Mouse (Mus musculus) midbrain, embryonic 11.5 days (tissue): ENCODE measurements around the gene Chst15. TPM values are rescaled to one million over a fixed set of nuclear protein-coding genes. Genes with fewer than 3 reads are reported as not detected.

Source experiments
- ATAC-seq: fragments of 200-750 bp; cut with Nextera tagmentation; 2 replicates; pipeline ENCODE4 v1.8.0; 2017; ENCODE audit warnings: moderate TSS enrichment, moderate library complexity; ENCODE audit not compliant: low FRiP score
- DNase-seq: peaks from one replicate; pipeline ENCODE4 v3.0.0; 2015; ENCODE audit warnings: low spot score; ENCODE audit errors: missing footprints
- H3K27ac ChIP-seq: fragments of 300-500 bp; sonication (generic); 2 replicates; pipeline ENCODE4 v1.5.1; 2014; ENCODE audit warnings: low read depth, low read length
- H3K27me3 ChIP-seq: fragments of 300-500 bp; sonication (generic); 2 replicates; pipeline ENCODE4 v1.6.1; 2014; ENCODE audit warnings: mild to moderate bottlenecking, low read length, moderate library complexity, mixed read lengths; ENCODE audit not compliant: control insufficient read depth, insufficient read depth
- H3K36me3 ChIP-seq: fragments of 300-500 bp; sonication (generic); 2 replicates; pipeline ENCODE4 v1.6.1; 2014; ENCODE audit warnings: mild to moderate bottlenecking, low read length, moderate library complexity, mixed read lengths; ENCODE audit not compliant: control insufficient read depth, insufficient read depth
- H3K4me1 ChIP-seq: fragments of 300-500 bp; sonication (generic); 2 replicates; pipeline ENCODE4 v1.6.1; 2014; ENCODE audit warnings: low read length; ENCODE audit not compliant: control insufficient read depth, insufficient read depth
- H3K4me2 ChIP-seq: fragments of 300-500 bp; sonication (generic); 2 replicates; pipeline ENCODE4 v1.6.1; 2014; ENCODE audit warnings: mild to moderate bottlenecking, moderate library complexity
- H3K4me3 ChIP-seq: fragments of 300-500 bp; sonication (generic); 2 replicates; pipeline ENCODE4 v1.5.1; 2014; ENCODE audit warnings: low read depth, low read length
- H3K9ac ChIP-seq: fragments of 300-500 bp; sonication (generic); 2 replicates; pipeline ENCODE4 v1.6.1; 2014; ENCODE audit warnings: low read length
- H3K9me3 ChIP-seq: fragments of 300-500 bp; sonication (generic); 2 replicates; pipeline ENCODE4 v1.6.1; 2016; ENCODE audit warnings: low read length; ENCODE audit not compliant: control insufficient read depth
- WGBS: fragments of 180-500 bp; shearing (Covaris S2); extraction: QIAGEN DNeasy Blood & Tissue Kit; methylation state at CpG from one replicate; pipeline ENCODE4 v1.1.7; 2014; 5-methylcytosine and 5-hydroxymethylcytosine counted together
- polyA plus RNA-seq: library from polyadenylated mRNA; unstranded; fragments of >200 nt; fragmentation: Nextera tagmentation; extraction: Ambion mirVana; gene quantifications from 2 replicates; pipeline ENCODE4 v1.2.1, GENCODE M21; 2014

The Chst15 gene
- polyA plus RNA-seq, 1 experiment from 2014 or later, result 18.0 TPM

GRCm38 (mm10) chr7:132247091-132247490 is 69.9 kb downstream of the Chst15 start:
- 32% methylated on average over 5 of the region's 5 CpGs for WGBS
- peak; percentile 6; the same call in 1 of the 2 replicates for ATAC-seq

GRCm38 (mm10) chr7:132245730-132246129 is 71.3 kb downstream of the Chst15 start:
- H3K4me2 ChIP-seq, result no peak overlapping the region
- no peak overlapping the region for H3K27ac ChIP-seq
- no peaks in the 10 kb centered on the region for H3K9me3 ChIP-seq
- no peaks in the 10 kb centered on the region for H3K27me3 ChIP-seq
- DNase-seq (no peak), ATAC-seq (no peak)
- no peak overlapping the region for H3K9ac ChIP-seq
- no peak overlapping the region for H3K4me3 ChIP-seq
- H3K36me3 ChIP-seq, result peaks cover 5% of the 10 kb centered on the region; the same call in 1 of the 2 replicates
- WGBS, result 90% methylated on average over 6 of the region's 6 CpGs
- H3K4me1 ChIP-seq, result peaks cover 33% of the 10 kb centered on the region

More at GRCm38 (mm10) chr7:132247091-132247490, 69.9 kb downstream of the Chst15 start:
- no peaks in the 10 kb centered on the region for H3K27me3 ChIP-seq
- peak overlapping the region; percentile 95 for H3K27ac ChIP-seq
- peaks cover 5% of the 10 kb centered on the region; the same call in 1 of the 2 replicates for H3K36me3 ChIP-seq
- DNase-seq, result peak; percentile 93
- H3K4me2 ChIP-seq, result peak overlapping the region; percentile 24
- no peak overlapping the region for H3K4me3 ChIP-seq
- peak overlapping the region; percentile 56 for H3K9ac ChIP-seq
- H3K9me3 ChIP-seq, result no peaks in the 10 kb centered on the region
- H3K4me1 ChIP-seq, result peaks cover 33% of the 10 kb centered on the region

- 91% methylated on average over 14 of the region's 14 CpGs for WGBS
- Histone ChIP-seq H3K9ac (no peak overlapping the region), H3K4me3 (no peak overlapping the region), H3K27ac (no peak overlapping the region), H3K9me3 (no peaks in the 10 kb centered on the region), H3K36me3 (peaks cover 5% of the 10 kb centered on the region; the same call in 1 of the 2 replicates), H3K4me1 (peaks cover 33% of the 10 kb centered on the region), H3K27me3 (no peaks in the 10 kb centered on the region), H3K4me2 (no peak overlapping the region)
- no peak for DNase-seq
- ATAC-seq, result no peak
Observed at GRCm38 (mm10) chr7:132244637-132245036, 72.4 kb downstream of the Chst15 start.

GRCm38 (mm10) chr7:132243225-132243624 is 73.8 kb downstream of the Chst15 start:
- no peak overlapping the region for H3K9ac ChIP-seq
- no peaks in the 10 kb centered on the region for H3K27me3 ChIP-seq
- H3K4me2 ChIP-seq, result no peak overlapping the region
- no peak overlapping the region for H3K4me3 ChIP-seq
- peaks cover 5% of the 10 kb centered on the region; the same call in 1 of the 2 replicates for H3K36me3 ChIP-seq
- DNase-seq (no peak), ATAC-seq (no peak)
- no peaks in the 10 kb centered on the region for H3K9me3 ChIP-seq
- H3K4me1 ChIP-seq, result peaks cover 25% of the 10 kb centered on the region
- WGBS, result 87% methylated on average over 5 of the region's 5 CpGs
- H3K27ac ChIP-seq, result no peak overlapping the region

- no peak overlapping the region for H3K27ac ChIP-seq
- peaks cover 5% of the 10 kb centered on the region; the same call in 1 of the 2 replicates for H3K36me3 ChIP-seq
- WGBS, result 55% methylated on average over 4 of the region's 4 CpGs
- ATAC-seq (0 out of 2 replicates have a peak, but pooled peaks have one; percentile 29), DNase-seq (no peak)
- H3K9ac ChIP-seq, result no peak overlapping the region
- H3K4me2 ChIP-seq, result no peak overlapping the region
- no peaks in the 10 kb centered on the region for H3K27me3 ChIP-seq
- H3K4me1 ChIP-seq, result peaks cover 20% of the 10 kb centered on the region
- H3K4me3 ChIP-seq, result no peak overlapping the region
- no peaks in the 10 kb centered on the region for H3K9me3 ChIP-seq
Observed at GRCm38 (mm10) chr7:132242617-132243141, 74.3 kb downstream of the Chst15 start.

GRCm38 (mm10) chr7:132238921-132239320 is 78.1 kb downstream of the Chst15 start:
- H3K27ac ChIP-seq, result no peak overlapping the region
- H3K4me2 ChIP-seq, result no peak overlapping the region
- H3K4me1 ChIP-seq, result peaks cover 4% of the 10 kb centered on the region
- no peak overlapping the region for H3K9ac ChIP-seq
- no peak overlapping the region for H3K4me3 ChIP-seq
- 88% methylated on average over 3 of the region's 3 CpGs for WGBS
- H3K27me3 ChIP-seq, result no peaks in the 10 kb centered on the region
- ATAC-seq (no peak), DNase-seq (no peak)
- no peaks in the 10 kb centered on the region for H3K9me3 ChIP-seq
- H3K36me3 ChIP-seq, result no peaks in the 10 kb centered on the region; the same call in 1 of the 2 replicates

- ATAC-seq, result no peak
Observed at GRCm38 (mm10) chr7:132237191-132237590, 79.8 kb downstream of the Chst15 start.

GRCm38 (mm10) chr7:132236789-132237188 is 80.2 kb downstream of the Chst15 start:
- 80% methylated on average over 8 of the region's 8 CpGs for whole genome bisulfite sequencing
- H3K4me1 ChIP-seq, result peaks cover 6% of the 10 kb centered on the region
- no peak overlapping the region for H3K4me3 ChIP-seq
- ATAC-seq (no peak), DNase-seq (no peak)
- no peak overlapping the region for H3K4me2 ChIP-seq
- H3K9me3 ChIP-seq, result no peaks in the 10 kb centered on the region
- no peaks in the 10 kb centered on the region for H3K27me3 ChIP-seq
- H3K36me3 ChIP-seq, result no peaks in the 10 kb centered on the region; the same call in 1 of the 2 replicates
- H3K9ac ChIP-seq, result no peak overlapping the region
- no peak overlapping the region for H3K27ac ChIP-seq

More at GRCm38 (mm10) chr7:132237191-132237590, 79.8 kb downstream of the Chst15 start:
- Histone ChIP-seq H3K9me3 (no peaks in the 10 kb centered on the region), H3K27ac (no peak overlapping the region), H3K4me1 (peaks cover 6% of the 10 kb centered on the region), H3K4me3 (no peak overlapping the region), H3K4me2 (no peak overlapping the region), H3K9ac (no peak overlapping the region), H3K27me3 (no peaks in the 10 kb centered on the region), H3K36me3 (no peaks in the 10 kb centered on the region; the same call in 1 of the 2 replicates)
- WGBS, result 80% methylated on average over 4 of the region's 4 CpGs
- no peak for DNase-seq

GRCm38 (mm10) chr7:132234250-132234649 is 82.8 kb downstream of the Chst15 start:
- H3K36me3 ChIP-seq, result no peaks in the 10 kb centered on the region; the same call in 1 of the 2 replicates
- H3K4me2 ChIP-seq, result no peak overlapping the region
- no peak overlapping the region; the same call in 1 of the 2 replicates for H3K27ac ChIP-seq
- WGBS, result 39% methylated on average over 3 of the region's 3 CpGs
- ATAC-seq (no peak), DNase-seq (no peak)
- no peaks in the 10 kb centered on the region for H3K27me3 ChIP-seq
- no peak overlapping the region for H3K9ac ChIP-seq
- peaks cover 6% of the 10 kb centered on the region for H3K4me1 ChIP-seq
- no peaks in the 10 kb centered on the region for H3K9me3 ChIP-seq
- H3K4me3 ChIP-seq, result no peak overlapping the region
